Mouse (Mus musculus) bone marrow macrophage, adult 2 months (primary cell): ENCODE results near the gene Mnt.

Experiments
- CTCF ChIP-seq: IDR thresholded peaks from 2 replicates; pipeline ENCODE4 v1.5.1; 2012; ENCODE audit warnings: low read depth, mild to moderate bottlenecking, low read length, moderate library complexity
- POLR2A ChIP-seq: IDR thresholded peaks from 2 replicates; pipeline ENCODE4 v1.6.1; 2012; ENCODE audit warnings: mild to moderate bottlenecking, low read depth, low read length, borderline replicate concordance

DNA sequence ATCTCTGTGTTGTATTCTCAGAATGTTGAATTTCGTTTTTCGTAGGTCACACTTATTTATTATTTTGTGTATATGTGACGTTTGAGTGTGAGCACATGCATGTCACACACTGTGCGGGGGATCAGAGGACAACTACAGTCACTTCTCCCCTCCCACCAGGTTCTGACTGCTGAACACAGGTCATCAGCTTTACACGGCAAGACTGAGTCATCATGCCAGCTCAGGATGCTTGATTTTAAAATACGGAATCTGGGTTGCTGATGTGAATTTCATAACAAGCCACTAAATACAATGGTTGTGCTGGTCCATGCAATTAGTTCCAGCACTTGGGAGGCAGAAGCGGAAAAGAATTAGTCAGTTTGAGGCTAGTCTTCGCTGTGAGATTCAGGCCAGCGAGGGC is 50.3 kb downstream of the Mnt start:
- TF ChIP-seq POLR2A: no peak
- TF ChIP-seq CTCF: no peak
